Mouse (Mus musculus): ENCODE measurements at regions not wholly inside any gene's neighbourhood (a gene's known extent, or its start where the extent isn't known, plus 50 kb on each side); places are given as distances from the start of the nearest gene placed in this dataset.
A peak's percentile ranks its signal among the peaks of the same experiment; 100 is the strongest.

DNA sequence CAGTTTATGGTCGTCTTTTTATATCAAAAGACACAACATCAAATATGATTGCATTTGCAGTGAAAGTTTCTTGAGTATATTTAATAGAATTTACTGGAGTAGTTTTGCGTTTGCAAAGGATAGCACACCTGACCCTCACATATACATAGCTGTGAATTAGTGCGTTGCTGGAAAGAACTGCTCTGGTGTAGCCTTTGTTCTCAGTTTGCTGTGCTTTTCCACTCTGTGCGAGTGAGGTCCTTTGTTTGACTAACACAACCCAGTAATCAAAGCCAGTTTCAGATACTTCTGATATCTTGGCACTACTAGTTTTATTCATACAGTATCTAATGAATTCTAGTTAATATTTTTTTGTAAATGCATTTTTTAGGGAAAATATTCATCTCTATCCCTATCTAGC is 84.7 kb downstream of the Trim52 start:
- DNase-seq: no peak

- no peak for DNase-seq
Observed at GRCm38 (mm10) chr14:106193583-106193982, 87.6 kb downstream of the Trim52 start.

DNA sequence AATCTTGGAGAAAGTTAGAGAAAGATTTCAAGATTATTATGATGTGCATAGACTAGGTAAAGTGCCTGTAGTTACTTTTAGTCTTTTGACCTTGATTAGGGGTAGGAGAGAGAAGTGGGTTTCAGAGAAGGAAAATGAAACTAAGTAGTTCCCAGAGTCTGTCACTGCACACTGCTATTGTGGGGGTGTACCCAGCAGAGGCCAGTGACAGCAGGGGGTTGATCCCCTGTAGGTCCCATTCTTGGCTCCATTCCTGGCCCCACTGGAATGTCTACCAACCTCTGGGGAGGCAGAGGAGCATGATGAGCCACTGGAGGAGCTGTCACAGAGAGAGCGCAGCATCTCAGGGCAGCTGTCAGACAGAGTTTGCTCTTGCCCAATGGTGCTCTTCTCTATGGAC is 88.1 kb downstream of the Trim52 start:
- no peak for DNase-seq

GRCm38 (mm10) chr14:106197826-106198225 is 91.8 kb downstream of the Trim52 start:
- DNase-seq: no peak

- DNase-seq: no peak
Observed at GRCm38 (mm10) chr14:106199109-106199508, 93.1 kb downstream of the Trim52 start.

DNA sequence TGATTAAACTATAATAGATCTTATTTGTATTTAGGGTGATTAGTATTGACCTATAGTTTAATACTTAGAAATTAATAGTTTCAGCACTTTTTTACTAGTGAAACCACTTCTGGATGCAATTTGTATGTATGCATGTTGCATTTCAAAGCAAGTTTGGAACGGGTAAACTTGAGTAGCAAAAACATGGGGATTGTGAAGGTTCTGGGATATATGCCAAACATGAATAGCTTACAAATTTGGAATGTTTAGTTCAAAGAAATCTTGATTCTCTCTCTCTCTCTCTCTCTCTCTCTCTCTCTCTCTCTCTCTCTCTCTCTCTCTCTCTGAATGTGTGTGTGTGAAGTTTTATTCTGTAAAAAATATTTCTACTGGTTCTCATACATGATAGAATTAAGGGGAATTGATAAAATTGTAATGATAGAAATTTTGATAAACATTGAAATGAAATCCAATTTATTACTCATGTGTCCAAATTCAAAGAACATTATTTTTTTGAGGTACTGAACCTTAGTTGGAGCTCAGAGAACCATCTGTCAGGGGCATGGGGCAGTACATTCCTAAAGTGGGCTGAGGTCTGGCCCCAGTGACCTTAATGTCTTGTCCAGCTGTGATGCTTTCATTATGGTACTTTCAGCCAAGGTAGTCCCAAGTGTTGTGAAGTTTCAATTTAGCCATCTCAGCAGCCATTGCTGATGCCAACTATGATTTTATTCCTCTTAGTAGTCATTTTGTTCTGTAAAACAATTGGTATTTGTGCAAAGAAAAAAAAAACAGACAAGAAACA is 93.7 kb downstream of the Trim52 start:
- no peak for DNase-seq

DNA sequence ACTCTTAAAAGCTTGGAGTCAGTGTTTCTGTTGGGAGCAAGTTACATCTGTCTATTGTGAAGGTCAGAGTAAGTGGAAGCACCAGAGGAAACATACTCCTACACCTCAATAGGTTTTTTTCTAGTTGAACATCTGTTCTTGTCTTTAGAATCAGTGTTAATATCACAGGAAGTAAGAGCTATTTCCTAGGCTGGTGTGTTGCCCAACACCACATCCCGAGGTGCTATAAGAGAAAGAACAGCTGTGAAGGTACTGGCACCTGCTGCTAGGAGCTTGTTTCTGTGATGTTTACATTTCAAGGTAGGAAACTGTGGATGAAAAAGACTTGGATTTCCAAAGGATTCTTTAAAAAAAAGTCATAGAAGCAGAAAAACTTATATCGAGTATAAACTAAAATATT is 105.1 kb downstream of the Trim52 start:
- DNase-seq: no peak

GRCm38 (mm10) chr14:106217681-106218080 is 111.7 kb downstream of the Trim52 start:
- no peak for DNase-seq

DNA sequence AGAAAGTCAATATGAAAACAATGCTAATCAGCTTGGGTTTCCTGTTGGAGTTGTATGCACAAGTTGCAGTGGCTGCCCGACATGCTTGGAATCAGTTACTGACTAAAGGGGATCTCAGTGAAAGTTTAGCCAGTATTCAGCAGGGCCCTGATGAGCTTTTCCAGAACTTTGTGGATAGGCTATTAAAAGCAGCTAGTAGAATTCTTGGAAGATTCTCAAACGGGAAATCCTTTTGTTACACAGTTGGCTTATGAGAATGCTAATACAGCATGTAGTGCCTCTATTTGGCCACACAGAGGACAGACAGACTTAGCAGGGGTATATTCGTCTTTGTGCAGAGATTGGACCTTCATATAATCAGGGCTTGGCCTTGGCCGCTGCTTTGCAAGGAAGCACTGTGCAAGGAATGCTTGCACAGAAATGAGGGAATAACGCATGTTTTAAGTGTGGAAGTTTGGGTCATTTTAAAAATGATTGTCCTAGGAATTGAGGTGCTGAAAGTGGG is 113.3 kb downstream of the Trim52 start:
- no peak for DNase-seq

- DNase-seq: no peak
Observed at GRCm38 (mm10) chr14:106225401-106225800, 119.4 kb downstream of the Trim52 start.

- DNase-seq: no peak
Observed at GRCm38 (mm10) chr14:106241721-106242405, 135.9 kb downstream of the Trim52 start.

- no peak for DNase-seq
Observed at GRCm38 (mm10) chr14:106259396-106260108, 153.6 kb downstream of the Trim52 start.

DNA sequence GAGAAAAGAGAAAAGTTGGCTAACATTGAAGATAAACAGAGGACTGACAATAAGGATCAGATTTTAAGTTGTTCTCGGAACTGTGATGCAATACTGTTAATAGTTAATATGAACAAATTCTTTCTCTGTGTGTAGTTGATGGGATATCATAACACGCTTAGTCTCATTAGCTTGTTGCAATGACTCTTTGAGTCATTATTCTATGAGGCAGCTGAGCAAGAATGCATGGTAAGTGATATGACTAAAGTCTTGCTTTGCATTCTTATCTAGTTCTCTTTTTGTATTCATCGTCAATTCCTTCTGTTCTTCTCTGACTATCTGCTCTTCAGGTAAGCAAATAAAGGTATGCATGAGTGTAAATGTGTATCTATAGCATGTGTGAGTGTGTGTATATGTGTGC is 159.3 kb downstream of the Trim52 start:
- no peak for DNase-seq

DNA sequence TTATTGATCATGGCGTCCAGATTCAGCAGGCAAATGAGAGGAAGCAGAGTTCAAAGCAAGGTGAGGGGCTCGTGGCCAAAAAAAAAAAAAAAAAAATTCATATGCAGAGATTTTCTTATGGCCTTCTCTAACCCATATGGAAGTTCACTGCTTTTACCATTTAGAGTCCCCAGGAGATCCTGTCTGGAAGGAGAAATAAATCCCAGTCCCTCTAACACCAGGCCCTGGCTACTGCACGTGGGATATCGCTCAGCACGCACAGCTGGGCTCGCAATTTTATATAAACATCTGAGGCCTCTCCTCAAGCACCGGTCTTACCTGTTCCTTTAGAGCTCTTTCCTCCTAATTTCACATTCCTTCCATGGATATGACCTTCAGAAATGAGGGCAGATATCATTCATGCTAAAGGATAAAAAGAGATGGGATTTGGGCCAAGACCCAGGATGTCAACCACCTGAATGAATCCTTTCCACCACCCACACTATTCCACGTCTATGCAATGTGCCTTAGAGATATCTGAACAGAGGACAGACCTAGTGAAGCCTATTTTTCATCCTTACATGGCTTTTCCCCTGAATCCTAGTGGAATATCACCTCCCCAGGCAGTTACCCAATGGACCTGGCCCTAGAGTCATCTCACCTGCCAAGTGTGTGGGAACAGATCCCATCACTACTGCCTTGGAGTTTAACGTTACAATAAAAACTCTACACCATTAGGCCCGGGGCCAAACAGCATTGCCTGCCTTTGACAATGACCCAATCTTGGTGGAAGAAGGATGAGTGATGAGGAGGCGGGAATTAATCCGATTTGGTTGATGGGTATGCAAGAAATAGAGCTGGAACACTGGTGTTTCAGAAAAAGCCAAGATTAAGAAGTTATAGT is 161.9 kb downstream of the Trim52 start:
- DNase-seq: no peak

GRCm38 (mm10) chr14:106269680-106270079 is 163.7 kb downstream of the Trim52 start:
- DNase-seq: no peak

- DNase-seq: no peak
Observed at GRCm38 (mm10) chr14:106313558-106313957, 207.6 kb downstream of the Trim52 start.

GRCm38 (mm10) chr14:106314079-106314551 is 208.1 kb downstream of the Trim52 start:
- no peak for DNase-seq

GRCm38 (mm10) chr14:106318767-106319166 is 212.8 kb downstream of the Trim52 start:
- DNase-seq: peak; percentile 6

DNA sequence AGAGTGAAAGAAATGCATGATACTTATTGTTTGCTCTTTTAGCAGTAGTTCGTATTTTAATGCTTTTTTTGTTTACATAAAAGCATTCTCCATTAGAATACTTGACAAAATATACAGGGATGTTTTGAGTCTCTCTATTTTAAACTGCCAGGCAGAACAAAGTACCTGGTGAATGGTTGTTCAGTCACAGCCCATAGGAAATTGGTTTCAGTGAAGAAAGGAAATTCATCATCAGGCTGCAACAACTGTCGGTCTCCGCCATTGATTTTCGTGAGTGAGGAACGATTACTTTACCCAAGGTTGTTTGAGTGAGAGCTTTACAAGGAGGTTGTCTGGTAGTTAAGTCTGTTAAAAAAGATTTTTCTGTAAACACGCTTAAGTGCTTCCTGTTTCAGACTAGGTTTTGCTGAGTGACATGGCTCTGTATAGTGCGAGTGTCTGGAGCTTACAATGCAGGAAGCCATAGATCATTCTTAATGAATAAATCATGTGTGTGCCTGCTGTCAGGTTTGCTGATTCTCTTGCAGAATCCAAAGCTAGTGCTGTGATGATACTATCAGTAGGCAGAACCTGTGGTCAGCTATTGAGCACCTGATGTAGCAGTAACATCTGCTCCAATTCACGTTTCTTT is 221.8 kb downstream of the Trim52 start:
- DNase-seq: no peak

GRCm38 (mm10) chr14:106364767-106365623 is 259.0 kb downstream of the Trim52 start:
- DNase-seq: no peak

GRCm38 (mm10) chr14:106365624-106366118 is 259.7 kb downstream of the Trim52 start:
- peak; percentile 1 for DNase-seq
